Mouse (Mus musculus): ENCODE measurements around the gene Fmod.

Gene Fmod

GRCm38 (mm10) chr1:134037172-134037571 is at the start of gene Fmod:
Gene Fmod, plus strand, starts transcription at chr1:134037254.
- DNase-seq (ENCODE audit: low read depth), result no peak

- peak; percentile 54 for DNase-seq (ENCODE audit: low read depth)
Observed at GRCm38 (mm10) chr1:133988845-133989244, 48.2 kb upstream of the Fmod start.

DNA sequence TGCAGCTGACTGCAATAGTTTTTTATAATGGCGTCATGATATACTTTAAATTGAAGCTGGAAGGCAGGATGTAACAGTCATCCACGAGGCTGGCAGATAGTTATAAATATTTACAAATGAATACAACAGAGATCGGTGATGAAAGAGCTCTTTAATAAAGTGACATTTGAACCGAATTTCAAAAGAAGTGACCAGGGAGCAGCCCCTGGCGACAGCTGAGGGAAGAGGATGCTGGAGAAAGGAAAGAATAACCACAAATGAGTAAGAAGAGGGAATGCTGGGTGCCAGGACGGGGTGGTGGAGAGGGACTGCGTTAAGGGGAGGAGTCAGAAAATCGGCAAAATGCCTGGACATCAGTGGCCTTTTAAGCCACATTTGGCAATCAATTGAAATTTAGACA is 45.8 kb upstream of the Fmod start:
- peak; percentile 70 for DNase-seq (ENCODE audit: low read depth)

- DNase-seq (ENCODE audit: low read depth), result no peak
Observed at GRCm38 (mm10) chr1:134005490-134005889, 31.6 kb upstream of the Fmod start.

DNA sequence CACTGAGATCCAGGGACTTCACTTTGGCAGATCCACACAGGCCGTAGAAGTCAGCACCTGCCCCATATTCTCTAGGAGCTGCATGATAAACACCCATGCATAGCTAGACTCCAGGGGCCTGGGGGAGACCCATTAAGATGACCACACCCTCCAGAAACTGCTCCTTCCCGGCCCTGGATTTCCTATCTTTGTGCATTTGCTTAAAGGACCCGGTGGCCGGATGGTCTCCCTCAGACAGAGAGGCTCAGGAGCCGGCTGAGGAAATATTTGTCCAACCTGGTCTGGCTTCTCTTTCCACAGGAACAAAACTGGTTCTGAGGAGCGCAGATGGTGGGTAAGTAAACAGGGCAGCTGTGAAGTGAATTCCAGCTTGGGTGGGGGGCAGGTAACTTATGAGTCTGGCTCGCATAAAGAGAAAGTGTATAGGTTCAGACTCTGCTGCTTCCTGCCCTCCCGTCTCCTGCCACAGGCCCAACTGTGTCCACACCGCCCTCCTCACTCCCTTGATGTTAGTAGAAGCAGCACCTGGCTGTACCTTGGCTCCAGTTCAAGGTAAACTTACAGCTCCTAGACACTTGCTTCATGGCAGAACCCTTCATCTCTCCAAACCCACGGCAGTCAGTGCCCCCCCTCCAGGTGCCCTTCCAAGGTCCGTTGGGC is 30.8 kb upstream of the Fmod start:
- no peak for DNase-seq (ENCODE audit: low read depth)

- no peak for DNase-seq (ENCODE audit: low read depth)
Observed at GRCm38 (mm10) chr1:134024293-134024971, 12.6 kb upstream of the Fmod start.

DNA sequence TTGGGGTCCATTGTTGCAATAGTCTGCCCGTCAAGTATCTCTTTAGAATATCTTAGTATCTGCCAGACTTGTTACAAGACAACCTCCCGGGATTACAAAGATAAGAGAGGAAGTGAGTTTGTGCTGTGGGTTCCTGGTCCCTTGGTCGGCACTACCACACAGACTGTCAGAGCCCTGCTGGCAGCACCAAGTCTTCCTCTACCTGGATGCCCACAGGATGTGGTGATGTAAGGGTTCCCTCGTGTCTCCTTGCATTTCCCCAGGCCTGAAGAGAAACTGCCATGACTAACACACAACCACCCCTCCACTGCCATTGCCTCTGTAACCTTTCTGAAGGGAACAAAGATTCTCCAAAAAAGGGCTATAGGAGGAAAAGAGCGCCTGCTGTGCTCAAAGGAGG is 11.1 kb upstream of the Fmod start:
- DNase-seq (ENCODE audit: low read depth), result no peak

DNA sequence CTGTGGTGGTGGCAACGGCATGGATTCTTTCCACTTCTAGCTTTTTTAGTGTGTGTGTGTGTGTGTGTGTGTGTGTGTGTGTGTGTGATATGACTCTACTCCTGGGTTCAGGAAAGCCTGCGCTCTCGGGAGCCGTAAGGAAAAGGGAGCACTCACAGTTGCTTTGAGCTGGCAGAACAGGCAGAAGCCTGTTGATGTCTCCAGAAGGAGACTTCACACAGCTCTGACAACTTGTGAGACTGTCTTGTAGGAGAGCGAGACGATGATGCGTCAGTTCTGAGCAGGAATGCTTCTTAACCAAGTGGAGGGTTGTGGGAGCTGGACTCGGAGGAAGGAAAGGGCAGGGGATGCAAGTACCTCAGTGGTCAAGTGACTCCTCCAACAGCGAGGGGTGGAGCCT is 10.3 kb upstream of the Fmod start:
- no peak for DNase-seq (ENCODE audit: low read depth)

- peak; percentile 70 for DNase-seq (ENCODE audit: low read depth)
Observed at GRCm38 (mm10) chr1:134028161-134028846, 8.8 kb upstream of the Fmod start.

- DNase-seq (ENCODE audit: low read depth), result no peak
Observed at GRCm38 (mm10) chr1:134036492-134036891, 562 bp upstream of the Fmod start.

DNA sequence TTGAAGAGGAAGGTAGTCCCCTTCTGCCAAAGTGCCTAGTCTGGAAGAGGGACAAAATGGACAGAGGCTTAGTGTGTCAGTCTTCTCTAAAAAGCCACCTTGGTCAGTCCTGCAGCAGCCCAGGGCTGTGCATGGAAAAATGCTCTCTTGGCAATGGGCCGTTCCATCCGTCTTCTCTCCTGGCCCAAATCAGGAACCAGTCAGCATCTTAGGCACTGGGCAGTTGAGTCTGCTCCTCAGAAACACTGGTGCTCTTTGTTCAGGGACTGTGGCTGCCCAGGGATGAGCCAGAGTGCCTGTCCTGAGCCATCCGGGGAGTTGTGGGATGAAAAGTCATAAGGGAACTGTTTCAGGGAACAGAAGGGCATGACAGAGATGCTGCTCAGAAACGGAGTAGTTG is 1.3 kb downstream of the Fmod start:
- no peak for DNase-seq (ENCODE audit: low read depth)

- peak; percentile 67 for DNase-seq (ENCODE audit: low read depth)
Observed at GRCm38 (mm10) chr1:134039361-134039760, 2.3 kb downstream of the Fmod start.

DNA sequence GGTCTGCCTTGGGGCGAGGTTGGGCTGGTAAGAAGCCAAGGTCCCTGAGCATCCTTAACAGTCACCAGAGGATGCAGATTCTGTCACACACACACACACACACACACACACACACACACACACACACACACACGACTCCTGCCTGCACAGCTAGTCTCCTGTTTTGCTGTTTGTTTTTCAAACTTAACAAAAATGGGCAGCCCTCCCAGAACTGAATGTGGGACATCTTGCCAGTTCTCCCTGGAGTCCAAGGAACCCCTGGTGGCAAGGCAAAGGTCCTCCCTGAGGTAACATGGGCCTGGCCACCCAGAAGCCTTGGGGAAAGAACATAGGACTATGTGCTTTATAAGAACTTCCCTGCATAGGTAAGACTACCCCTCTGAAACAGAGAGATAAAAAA is 4.8 kb downstream of the Fmod start:
- peak; percentile 68 for DNase-seq (ENCODE audit: low read depth)

GRCm38 (mm10) chr1:134042341-134042740 is 5.3 kb downstream of the Fmod start:
- no peak for DNase-seq (ENCODE audit: low read depth)

GRCm38 (mm10) chr1:134044805-134045204 is 7.8 kb downstream of the Fmod start:
- DNase-seq (ENCODE audit: low read depth), result no peak

GRCm38 (mm10) chr1:134045971-134046370 is 8.9 kb downstream of the Fmod start:
- peak; percentile 89 for DNase-seq (ENCODE audit: low read depth)

GRCm38 (mm10) chr1:134046387-134046786 is 9.3 kb downstream of the Fmod start:
- DNase-seq (ENCODE audit: low read depth), result no peak

DNA sequence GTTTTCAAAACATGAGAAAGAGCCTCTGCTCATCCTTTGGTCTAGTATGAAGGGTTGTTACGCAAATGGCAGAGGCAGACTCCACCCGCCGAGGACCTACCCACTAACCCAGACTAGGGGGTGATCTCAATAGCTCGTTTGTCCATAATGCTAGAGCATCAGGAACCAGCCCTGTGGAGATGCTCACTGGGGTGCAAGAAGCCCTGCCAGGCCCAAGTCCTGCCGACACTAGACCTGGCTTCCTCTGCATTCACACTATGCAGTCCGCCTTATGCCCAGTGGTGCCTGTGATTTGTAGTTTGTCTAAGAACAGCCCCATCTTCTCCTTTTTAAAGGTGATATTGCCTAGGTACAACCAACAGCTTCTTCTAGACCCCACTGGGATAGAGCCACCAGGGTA is 10.4 kb downstream of the Fmod start:
- no peak for DNase-seq (ENCODE audit: low read depth)

- peak; percentile 91 for DNase-seq (ENCODE audit: low read depth)
Observed at GRCm38 (mm10) chr1:134048759-134049158, 11.7 kb downstream of the Fmod start.

DNA sequence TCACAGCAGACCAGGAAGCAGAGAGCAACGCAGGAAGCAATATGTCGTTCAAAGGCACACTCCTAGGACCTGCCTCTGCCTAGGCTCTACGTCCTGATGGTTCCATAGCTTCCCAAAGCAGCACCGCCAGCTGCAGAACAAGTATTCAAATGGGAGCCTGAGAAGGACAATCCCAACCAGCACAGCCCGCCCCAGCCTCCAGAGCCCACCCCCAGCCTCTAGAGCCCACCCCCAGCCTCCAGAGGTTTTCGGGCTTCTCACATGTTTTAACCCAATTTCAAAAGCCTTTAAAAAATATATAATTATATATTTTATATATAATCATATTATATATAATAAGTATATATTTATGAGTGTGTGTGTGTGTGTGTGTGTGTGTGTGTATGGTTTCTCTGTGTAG is 12.5 kb downstream of the Fmod start:
- DNase-seq (ENCODE audit: low read depth), result no peak

GRCm38 (mm10) chr1:134053207-134053606 is 16.2 kb downstream of the Fmod start:
- peak; percentile 93 for DNase-seq (ENCODE audit: low read depth)

DNA sequence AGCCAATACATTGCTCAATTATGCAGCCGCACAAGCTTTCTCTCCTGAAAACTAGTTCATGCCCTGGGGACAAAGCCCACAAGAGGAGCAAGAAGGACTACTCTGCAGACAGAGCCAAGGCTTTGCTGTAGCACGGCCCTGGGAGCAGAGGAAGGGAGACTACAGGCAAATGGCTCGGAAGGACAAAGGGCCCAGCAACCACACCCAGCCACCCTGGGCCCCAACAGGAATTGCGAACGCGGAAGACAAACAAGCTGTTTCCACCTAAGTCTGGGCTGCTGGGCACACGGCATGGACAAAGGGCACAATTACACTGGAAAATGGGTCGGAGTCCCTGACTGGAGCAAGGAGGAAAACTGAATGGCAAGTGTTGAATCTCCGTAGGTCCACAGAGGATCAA is 18.0 kb downstream of the Fmod start:
- DNase-seq (ENCODE audit: low read depth), result no peak

GRCm38 (mm10) chr1:134055666-134056245 is 18.7 kb downstream of the Fmod start:
- DNase-seq (ENCODE audit: low read depth), result no peak
